Mouse (Mus musculus) neural tube, embryonic 15.5 days (tissue): ENCODE measurements around the gene Mfsd4a. TPM values are rescaled to one million over a fixed set of nuclear protein-coding genes. Genes with fewer than 3 reads are reported as not detected.
A peak's percentile ranks its signal among the peaks of the same experiment; 100 is the strongest.

Experiments used
- ATAC-seq: fragments of 200-750 bp; cut with Nextera tagmentation; 2 replicates; pipeline ENCODE4 v1.8.0; 2017; ENCODE audit warnings: mild to moderate bottlenecking, moderate TSS enrichment, moderate library complexity; ENCODE audit not compliant: low FRiP score
- H3K27ac ChIP-seq: fragments of 300-500 bp; sonication (generic); replicated peaks from 2 replicates; pipeline ENCODE4 v1.5.1; 2015; ENCODE audit warnings: mild to moderate bottlenecking, inconsistent platforms
- H3K27me3 ChIP-seq: fragments of 300-500 bp; sonication (generic); replicated peaks from 2 replicates; pipeline ENCODE4 v1.6.1; 2015; ENCODE audit warnings: inconsistent platforms
- H3K36me3 ChIP-seq: fragments of 300-500 bp; sonication (generic); 2 replicates; pipeline ENCODE4 v1.6.1; 2015; ENCODE audit warnings: inconsistent platforms
- H3K4me1 ChIP-seq: fragments of 300-500 bp; sonication (generic); 2 replicates; pipeline ENCODE4 v1.6.1; 2015; ENCODE audit warnings: inconsistent platforms
- H3K4me2 ChIP-seq: fragments of 300-500 bp; sonication (generic); 2 replicates; pipeline ENCODE4 v1.6.1; 2015; ENCODE audit warnings: inconsistent platforms, mild to moderate bottlenecking, moderate library complexity
- H3K4me3 ChIP-seq: fragments of 300-500 bp; sonication (generic); replicated peaks from 2 replicates; pipeline ENCODE4 v1.5.1; 2015; ENCODE audit warnings: mild to moderate bottlenecking, inconsistent platforms
- H3K9ac ChIP-seq: fragments of 300-500 bp; sonication (generic); replicated peaks from 2 replicates; pipeline ENCODE4 v1.6.1; 2015; ENCODE audit warnings: mild to moderate bottlenecking, inconsistent platforms
- H3K9me3 ChIP-seq: fragments of 300-500 bp; sonication (generic); replicated peaks from 2 replicates; pipeline ENCODE4 v1.6.1; 2016; ENCODE audit warnings: inconsistent platforms
- WGBS: fragments of 180-500 bp; shearing (Covaris S2); methylation state at CpG from one replicate; pipeline ENCODE4 v1.1.7; 2015; ENCODE audit warnings: mixed read lengths; 5-methylcytosine and 5-hydroxymethylcytosine counted together
- polyA plus RNA-seq: library from polyadenylated mRNA; unstranded; fragments of >200 nt; fragmentation: Nextera tagmentation; extraction: Ambion mirVana; gene quantifications from 2 replicates; pipeline ENCODE4 v1.2.1, GENCODE M21; 2015

Mfsd4a gene
- polyA plus RNA-seq, 1 experiment from 2014 or later: 7.8 TPM

- Histone ChIP-seq H3K27ac (no peak overlapping the region), H3K4me3 (no peak overlapping the region), H3K27me3 (no peaks in the 10 kb centered on the region), H3K9me3 (no peaks in the 10 kb centered on the region), H3K4me1 (peaks cover 5% of the 10 kb centered on the region), H3K36me3 (no peaks in the 10 kb centered on the region), H3K4me2 (no peak overlapping the region), H3K9ac (no peak overlapping the region)
- ATAC-seq: no peak
- WGBS: 91% methylated on average over 4 of the region's 4 CpGs
Measured at GRCm38 (mm10) chr1:132001880-132002330, 66.0 kb downstream of the Mfsd4a start.

- Histone ChIP-seq H3K9ac (no peak overlapping the region), H3K27ac (no peak overlapping the region), H3K27me3 (no peaks in the 10 kb centered on the region), H3K4me3 (no peak overlapping the region), H3K4me1 (no peaks in the 10 kb centered on the region), H3K36me3 (no peaks in the 10 kb centered on the region), H3K4me2 (no peak overlapping the region), H3K9me3 (no peaks in the 10 kb centered on the region)
- ATAC-seq: no peak
Measured at GRCm38 (mm10) chr1:132000506-132000905, 67.4 kb downstream of the Mfsd4a start.

GRCm38 (mm10) chr1:131995062-131995461, 72.8 kb downstream of the Mfsd4a start:
- no peak for ATAC-seq
- Histone ChIP-seq H3K4me1 (no peaks in the 10 kb centered on the region), H3K9me3 (no peaks in the 10 kb centered on the region), H3K36me3 (no peaks in the 10 kb centered on the region), H3K4me3 (no peak overlapping the region), H3K27ac (no peak overlapping the region), H3K9ac (no peak overlapping the region), H3K27me3 (no peaks in the 10 kb centered on the region), H3K4me2 (no peak overlapping the region)
- 34% methylated on average over 4 of the region's 4 CpGs for WGBS

- H3K27ac ChIP-seq: no peak overlapping the region
- H3K36me3 ChIP-seq: no peaks in the 10 kb centered on the region
- H3K9ac ChIP-seq: no peak overlapping the region
- H3K9me3 ChIP-seq: no peaks in the 10 kb centered on the region
- 86% methylated on average over 12 of the region's 12 CpGs for WGBS
- ATAC-seq: no peak
- H3K27me3 ChIP-seq: no peaks in the 10 kb centered on the region
- H3K4me1 ChIP-seq: no peaks in the 10 kb centered on the region
- no peak overlapping the region for H3K4me2 ChIP-seq
- no peak overlapping the region for H3K4me3 ChIP-seq
Measured at GRCm38 (mm10) chr1:131993169-131994040, 74.5 kb downstream of the Mfsd4a start.

GRCm38 (mm10) chr1:131992561-131993001, 75.3 kb downstream of the Mfsd4a start:
- no peak overlapping the region for H3K4me3 ChIP-seq
- no peaks in the 10 kb centered on the region for H3K4me1 ChIP-seq
- WGBS: 85% methylated on average over 7 of the region's 7 CpGs
- no peak overlapping the region for H3K4me2 ChIP-seq
- H3K27ac ChIP-seq: no peak overlapping the region
- H3K36me3 ChIP-seq: no peaks in the 10 kb centered on the region
- H3K9me3 ChIP-seq: no peaks in the 10 kb centered on the region
- H3K27me3 ChIP-seq: no peaks in the 10 kb centered on the region
- no peak overlapping the region for H3K9ac ChIP-seq
- ATAC-seq: no peak

GRCm38 (mm10) chr1:131990083-131990760, 77.6 kb downstream of the Mfsd4a start:
- 93% methylated on average over 9 of the region's 9 CpGs for WGBS
- no peaks in the 10 kb centered on the region for H3K27me3 ChIP-seq

DNA sequence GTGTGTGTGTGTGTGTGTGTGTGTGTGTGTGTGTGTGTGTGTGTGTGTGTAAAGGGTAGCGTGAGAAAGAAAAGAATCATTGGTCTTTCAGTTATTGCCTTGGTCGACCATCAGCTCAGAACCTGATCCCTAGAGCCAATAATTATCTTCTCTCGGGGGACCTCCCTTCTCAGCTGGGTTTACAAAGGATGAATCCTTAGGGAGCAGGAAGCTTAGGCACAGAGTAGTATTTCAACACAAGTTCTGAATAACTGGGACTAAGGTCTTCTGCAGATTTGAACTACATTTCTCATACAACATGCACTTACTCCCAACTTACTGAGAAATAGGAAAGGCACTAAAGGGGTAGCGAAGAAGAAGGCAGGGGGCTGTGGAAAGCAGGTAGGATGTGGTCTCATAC, 78.4 kb downstream of the Mfsd4a start:
- Histone ChIP-seq H3K27ac (no peak overlapping the region), H3K4me2 (no peak overlapping the region), H3K4me3 (no peak overlapping the region), H3K36me3 (no peaks in the 10 kb centered on the region), H3K9ac (no peak overlapping the region), H3K9me3 (no peaks in the 10 kb centered on the region), H3K4me1 (no peaks in the 10 kb centered on the region), H3K27me3 (no peaks in the 10 kb centered on the region)
- no peak for ATAC-seq
- WGBS: 75% methylated on average over 4 of the region's 4 CpGs

More at GRCm38 (mm10) chr1:131990083-131990760, 77.6 kb downstream of the Mfsd4a start:
- Histone ChIP-seq H3K9ac (no peak overlapping the region), H3K4me2 (no peak overlapping the region), H3K27ac (no peak overlapping the region), H3K4me1 (no peaks in the 10 kb centered on the region), H3K36me3 (no peaks in the 10 kb centered on the region), H3K4me3 (no peak overlapping the region), H3K9me3 (no peaks in the 10 kb centered on the region)
- no peak for ATAC-seq

DNA sequence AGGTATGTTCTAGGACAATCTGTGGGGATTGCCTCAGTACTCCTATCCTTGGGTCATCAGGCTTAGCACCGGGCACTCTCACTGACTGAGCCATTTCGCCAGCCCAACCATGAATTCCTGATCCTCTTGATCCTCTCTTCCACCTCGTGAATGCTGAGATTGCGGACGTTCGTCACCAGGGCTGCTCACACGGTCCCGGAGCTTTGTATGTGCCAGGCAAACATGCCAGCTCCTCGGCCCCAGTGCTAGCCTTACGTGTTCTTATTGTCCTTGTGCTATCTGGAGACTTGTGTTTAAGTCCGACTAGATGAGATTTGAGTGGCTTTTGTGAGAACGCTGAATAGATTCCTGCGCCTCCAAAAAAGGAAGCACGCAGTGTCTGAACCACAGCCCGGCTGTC, 80.4 kb downstream of the Mfsd4a start:
- Histone ChIP-seq H3K27me3 (no peaks in the 10 kb centered on the region), H3K9ac (no peak overlapping the region), H3K27ac (no peak overlapping the region), H3K4me3 (no peak overlapping the region), H3K9me3 (no peaks in the 10 kb centered on the region), H3K36me3 (no peaks in the 10 kb centered on the region), H3K4me2 (no peak overlapping the region), H3K4me1 (no peaks in the 10 kb centered on the region)
- 77% methylated on average over 15 of the region's 15 CpGs for WGBS
- ATAC-seq: no peak

- Histone ChIP-seq H3K4me2 (no peak overlapping the region), H3K4me1 (no peaks in the 10 kb centered on the region), H3K9me3 (no peaks in the 10 kb centered on the region), H3K4me3 (no peak overlapping the region), H3K36me3 (no peaks in the 10 kb centered on the region), H3K27me3 (no peaks in the 10 kb centered on the region), H3K9ac (no peak overlapping the region), H3K27ac (no peak overlapping the region)
- WGBS: 87% methylated on average over 2 of the region's 2 CpGs
- ATAC-seq: no peak
Measured at GRCm38 (mm10) chr1:131983806-131984205, 84.1 kb downstream of the Mfsd4a start.

DNA sequence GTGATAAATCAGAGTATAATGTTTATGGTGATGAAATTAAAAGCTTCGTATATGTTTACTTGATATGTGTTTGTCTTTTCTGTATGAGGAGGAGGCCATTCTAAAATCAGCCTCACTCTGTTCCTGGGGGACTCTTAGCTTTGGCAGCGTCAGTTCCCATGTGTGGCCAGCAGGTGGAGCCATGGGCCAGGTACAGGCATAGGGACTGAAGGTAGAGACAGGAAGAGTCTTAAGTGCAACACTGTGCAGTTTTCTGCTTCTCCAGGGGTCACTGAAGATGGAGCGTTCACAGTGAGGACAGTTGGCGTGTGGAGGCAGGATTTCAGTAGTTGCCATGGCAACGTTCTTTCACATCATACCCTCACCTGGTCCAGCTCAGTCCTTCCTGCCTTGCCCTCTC, 85.0 kb downstream of the Mfsd4a start:
- no peaks in the 10 kb centered on the region for H3K27me3 ChIP-seq
- no peak overlapping the region for H3K9ac ChIP-seq
- H3K4me3 ChIP-seq: no peak overlapping the region
- 0 out of 2 replicates have a peak, but pooled peaks have one; percentile 55 for ATAC-seq
- no peaks in the 10 kb centered on the region for H3K9me3 ChIP-seq
- no peak overlapping the region for H3K4me2 ChIP-seq
- no peaks in the 10 kb centered on the region for H3K4me1 ChIP-seq
- WGBS: 28% methylated on average over 5 of the region's 5 CpGs
- H3K36me3 ChIP-seq: no peaks in the 10 kb centered on the region
- no peak overlapping the region for H3K27ac ChIP-seq

GRCm38 (mm10) chr1:131981378-131982013, 86.4 kb downstream of the Mfsd4a start:
- no peak overlapping the region for H3K9ac ChIP-seq
- H3K4me3 ChIP-seq: no peak overlapping the region
- H3K27me3 ChIP-seq: no peaks in the 10 kb centered on the region
- H3K4me1 ChIP-seq: no peaks in the 10 kb centered on the region
- 52% methylated on average over 12 of the region's 12 CpGs for WGBS
- no peaks in the 10 kb centered on the region for H3K36me3 ChIP-seq
- peak; percentile 63; the same call in 1 of the 2 replicates for ATAC-seq
- H3K4me2 ChIP-seq: no peak overlapping the region
- H3K9me3 ChIP-seq: no peaks in the 10 kb centered on the region
- H3K27ac ChIP-seq: no peak overlapping the region
